Mouse (Mus musculus) kidney, adult 18-20 months (tissue): ENCODE results near the gene Myo1b.
"Not testable (repeated sequence)": the region's sequence is repeated elsewhere in the genome, so short reads cannot be mapped to it uniquely, and the experiment has no call there.

Source experiments
- DNase-seq: peaks from one replicate; pipeline ENCODE4 v3.0.0; 2021

The Myo1b gene

DNA sequence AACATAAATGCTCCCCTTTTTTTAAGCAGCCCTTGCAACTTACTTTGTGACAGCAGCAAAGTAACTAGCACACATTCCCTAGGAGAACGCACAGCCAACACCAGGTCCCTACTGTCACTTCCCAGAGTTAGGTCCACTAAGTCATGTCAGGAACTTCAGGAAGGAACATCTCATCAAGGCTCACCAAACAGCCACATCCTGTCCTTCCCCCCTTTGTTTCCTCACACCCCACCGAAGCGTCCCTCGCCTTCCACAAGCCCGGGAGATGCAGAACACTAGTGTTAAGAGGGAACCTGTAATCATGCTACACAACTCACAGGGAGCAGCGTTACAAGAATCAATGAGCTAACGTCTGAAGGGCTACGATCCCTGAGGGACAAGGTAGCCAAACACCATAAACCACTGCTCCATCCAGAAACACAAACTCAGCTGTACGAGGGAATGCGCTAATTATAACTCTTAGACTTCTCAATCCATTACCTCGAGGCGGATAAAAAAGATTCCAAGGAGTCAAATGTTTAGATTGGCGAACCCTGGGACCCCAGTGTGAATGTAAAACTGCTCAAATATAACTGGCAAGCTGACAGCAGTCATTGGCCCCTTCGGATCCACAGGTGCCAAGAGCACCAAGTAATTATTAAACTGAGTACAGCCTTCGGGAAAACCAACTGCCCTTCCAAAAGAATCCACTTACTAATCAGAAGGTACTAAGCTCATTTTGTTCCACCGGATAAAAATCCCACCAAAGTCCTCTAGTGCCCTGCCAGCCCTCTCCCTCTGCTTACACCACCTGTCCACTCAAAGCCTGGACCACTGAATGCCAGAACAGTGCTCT is 22.1 kb downstream of the Myo1b start:
- DNase-seq = peak; percentile 24

DNA sequence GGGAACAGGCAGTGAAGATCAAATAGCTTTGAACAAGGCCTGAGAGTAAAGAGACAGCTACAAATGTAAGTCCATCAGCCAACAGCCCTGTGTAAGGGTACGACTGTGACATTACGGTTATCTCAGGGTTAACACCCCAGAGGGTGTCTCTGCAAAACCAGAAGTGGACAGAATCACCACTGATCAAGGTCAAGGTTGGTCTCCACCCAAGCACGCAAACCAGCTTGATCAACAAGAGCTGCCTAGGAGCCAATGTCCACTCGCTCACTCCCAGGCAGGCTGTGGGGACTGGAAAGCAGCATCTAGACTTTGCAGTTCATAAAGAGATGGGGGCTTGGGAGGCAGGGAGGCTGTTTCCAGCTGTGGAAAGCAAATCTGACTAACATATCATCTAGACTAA is 23.9 kb downstream of the Myo1b start:
- no peak for DNase-seq

DNA sequence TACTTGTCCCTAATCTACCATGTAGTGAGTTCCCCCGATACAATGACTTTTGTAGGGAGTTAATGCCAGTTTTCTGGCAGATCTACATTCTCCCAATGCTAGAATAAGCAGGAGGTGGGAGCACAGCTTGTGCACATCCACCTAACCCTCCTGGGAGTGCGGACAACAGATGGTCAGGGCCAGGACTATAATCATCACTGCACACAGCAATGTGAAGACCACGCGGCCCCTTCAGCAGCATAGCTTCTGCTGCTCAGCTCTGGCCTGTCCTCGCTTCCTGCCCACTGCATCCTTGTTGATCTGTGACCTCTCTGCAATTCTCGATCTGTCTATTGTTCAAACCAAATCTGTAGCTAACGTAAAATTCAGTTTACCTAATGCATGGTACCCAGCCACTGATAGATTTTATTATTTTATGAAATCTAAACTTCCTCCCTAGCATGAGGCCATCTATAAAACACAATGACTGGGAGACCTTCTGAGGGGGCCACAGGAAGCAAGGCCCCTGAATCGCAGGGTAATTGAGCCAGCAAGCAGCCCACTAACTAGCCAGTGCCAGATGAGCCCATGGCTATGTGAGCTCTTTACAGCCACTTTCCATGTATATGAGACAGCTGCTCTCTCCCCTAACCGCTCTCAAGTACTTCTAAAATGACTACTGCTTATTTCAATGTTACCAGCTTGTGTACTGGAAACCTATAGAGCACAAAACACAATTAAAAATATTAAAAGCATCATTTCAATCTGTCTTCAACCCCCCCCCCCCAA is 27.6 kb downstream of the Myo1b start:
- no peak for DNase-seq

DNA sequence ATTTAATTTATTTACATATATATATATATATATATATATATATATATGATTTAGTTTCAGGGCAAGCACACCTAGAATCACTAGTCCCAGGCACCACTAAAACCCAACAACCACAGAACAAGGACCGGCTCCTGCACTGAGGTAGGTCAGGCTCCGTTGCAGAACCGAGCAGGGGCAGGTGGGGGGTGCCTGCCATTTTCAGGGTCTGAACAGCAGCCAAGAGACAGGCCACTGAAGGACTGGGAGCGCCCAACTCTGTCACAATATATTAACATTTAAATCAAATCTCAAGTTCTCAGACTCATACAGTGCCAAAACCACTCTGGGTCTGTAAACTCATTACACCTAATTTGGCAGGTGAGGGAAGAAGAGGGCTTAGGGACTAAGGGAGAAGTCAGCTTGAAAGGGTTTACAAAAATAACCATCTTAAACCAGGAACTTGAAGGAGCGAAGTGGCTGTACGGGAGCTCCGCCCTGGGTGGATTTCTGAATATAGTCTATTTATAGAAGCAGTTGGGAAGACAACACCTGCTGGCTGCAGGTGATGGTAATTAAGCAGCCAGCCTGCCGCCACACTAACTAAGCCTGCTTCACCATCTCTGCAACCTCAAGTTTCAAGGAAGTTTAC is 30.4 kb downstream of the Myo1b start:
- DNase-seq = no peak

DNA sequence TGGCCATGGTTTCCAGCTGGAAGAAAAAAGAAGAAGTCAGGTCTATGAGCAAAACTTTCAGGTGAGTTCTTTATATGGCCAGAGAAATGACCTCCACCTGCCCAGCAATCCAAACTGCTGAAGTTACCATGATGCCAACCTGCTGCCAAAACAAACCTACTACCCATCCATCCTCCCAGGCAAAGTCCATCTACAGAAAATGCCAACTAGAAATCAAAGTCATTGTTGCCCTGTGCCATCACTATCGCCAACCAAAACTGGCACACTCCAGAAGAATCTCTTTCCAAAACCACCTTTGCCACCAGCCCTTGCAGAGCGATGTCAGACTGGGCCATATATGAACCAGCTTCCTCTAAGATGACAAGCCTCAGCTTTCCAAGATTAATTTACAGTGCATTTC is 32.7 kb downstream of the Myo1b start:
- DNase-seq = no peak

DNA sequence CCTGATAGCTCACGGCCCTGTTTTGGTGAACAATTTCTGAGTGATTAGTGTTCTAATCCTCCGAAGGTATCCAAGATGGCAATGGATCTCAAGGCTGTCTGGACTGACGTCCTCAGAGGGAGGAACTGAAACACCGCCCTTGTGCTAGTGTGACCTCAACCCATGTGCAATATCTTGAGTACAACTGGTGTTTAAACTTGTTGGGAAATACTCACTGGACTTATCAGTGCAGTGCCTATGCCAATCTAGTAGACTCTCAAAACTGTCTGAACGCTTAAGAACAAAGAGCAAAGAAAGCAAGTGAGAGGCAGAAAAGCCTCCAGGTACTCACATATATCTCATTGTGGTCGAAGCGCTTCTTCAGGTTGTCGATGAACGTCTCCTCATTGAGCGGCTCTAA is 33.1 kb downstream of the Myo1b start:
- no peak for DNase-seq

DNA sequence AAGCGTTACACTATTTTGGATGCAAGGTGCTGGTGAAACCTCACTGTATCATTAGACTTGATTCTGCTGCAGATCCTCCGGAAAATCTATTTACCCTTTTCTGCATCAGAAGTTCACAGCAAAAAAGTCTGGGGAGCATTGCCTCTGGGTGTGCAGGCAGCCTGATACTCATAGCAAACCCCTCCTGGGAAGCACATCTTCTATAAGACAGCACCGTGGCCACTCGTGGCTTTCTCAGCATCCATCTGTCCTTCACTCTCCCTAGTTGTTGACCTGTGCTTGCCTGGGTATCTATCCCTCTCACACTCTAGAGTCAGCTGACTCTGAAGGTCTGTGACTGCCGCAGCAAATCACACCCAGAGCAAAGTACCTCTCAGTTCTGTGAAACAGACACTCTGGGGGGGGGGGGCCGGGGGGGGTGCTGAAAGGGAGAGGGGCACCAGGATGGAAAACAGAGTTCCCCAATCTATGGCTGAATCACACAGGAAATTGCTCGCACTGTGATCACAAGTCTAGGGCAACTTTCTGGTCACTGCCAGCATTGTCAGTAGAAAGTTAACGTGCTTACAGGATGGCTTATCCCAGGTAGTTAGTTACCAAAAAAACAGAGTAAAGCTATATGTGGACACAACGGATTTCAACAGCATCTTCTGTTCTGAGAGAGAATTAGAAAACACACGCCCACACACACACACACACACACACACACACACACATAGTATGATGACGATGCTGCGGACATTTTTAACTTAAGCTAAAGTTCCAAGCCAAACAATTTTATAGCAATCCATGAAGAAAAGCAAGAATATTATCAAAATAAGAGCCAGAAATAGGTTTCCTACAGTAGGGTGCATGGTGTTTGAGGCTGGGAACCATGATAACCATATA is 35.7 kb downstream of the Myo1b start:
- DNase-seq = no peak

DNA sequence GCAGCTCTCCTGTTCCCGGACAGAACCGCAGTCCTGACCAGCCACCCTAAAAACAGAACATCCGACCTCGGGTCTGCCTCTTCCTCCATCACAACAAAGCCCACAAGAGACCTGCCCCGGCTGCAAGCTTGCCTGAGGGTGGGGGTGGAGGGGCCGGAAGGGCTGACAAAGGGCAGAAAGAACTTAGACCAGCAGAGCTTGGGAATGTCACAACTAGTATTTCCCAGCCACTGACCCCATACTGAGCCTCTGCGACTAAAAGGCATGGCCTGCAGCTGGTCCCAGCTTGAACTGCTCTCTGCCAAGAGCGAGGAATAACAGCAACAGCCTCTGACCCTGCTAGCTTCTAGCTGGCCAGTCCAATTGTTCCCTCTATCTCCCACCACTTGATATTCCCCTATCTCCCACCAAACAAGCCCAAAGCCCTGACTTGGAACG is 36.5 kb downstream of the Myo1b start:
- DNase-seq = peak; percentile 23

DNA sequence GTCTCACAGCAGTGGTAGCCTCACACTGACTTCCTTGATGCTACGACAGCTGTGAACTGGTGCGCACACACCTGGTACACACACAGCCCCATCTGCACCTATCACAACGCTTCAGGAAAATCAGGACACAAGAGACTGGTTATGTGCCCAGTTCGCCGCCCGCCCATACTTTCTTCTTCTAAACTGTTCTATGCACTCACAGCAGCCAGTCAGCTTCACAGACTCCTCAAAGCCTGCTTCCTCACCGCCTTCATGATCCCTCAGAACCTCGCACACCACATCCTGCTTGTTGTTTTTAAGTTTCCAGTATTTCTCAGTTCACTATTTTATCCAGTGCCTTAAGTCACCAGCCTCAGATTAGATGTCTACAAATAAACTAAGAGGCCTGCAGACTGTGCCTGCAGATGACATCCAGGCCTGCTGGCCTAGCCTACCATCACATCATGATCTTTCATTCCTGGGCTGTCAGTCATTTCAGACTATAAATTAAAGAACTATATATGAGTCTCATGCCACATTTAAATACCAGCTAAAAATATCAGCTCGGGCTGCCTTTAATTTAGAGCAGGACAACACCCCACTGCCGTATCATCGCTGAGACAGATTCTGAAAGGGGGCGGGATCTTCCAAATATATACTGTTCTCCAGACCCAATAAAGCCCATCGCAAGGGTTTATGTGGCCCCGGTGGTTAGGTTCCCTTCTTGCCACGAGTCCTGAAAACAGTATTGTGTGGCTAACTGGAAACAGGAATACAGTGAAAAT is 40.2 kb downstream of the Myo1b start:
- DNase-seq = no peak

DNA sequence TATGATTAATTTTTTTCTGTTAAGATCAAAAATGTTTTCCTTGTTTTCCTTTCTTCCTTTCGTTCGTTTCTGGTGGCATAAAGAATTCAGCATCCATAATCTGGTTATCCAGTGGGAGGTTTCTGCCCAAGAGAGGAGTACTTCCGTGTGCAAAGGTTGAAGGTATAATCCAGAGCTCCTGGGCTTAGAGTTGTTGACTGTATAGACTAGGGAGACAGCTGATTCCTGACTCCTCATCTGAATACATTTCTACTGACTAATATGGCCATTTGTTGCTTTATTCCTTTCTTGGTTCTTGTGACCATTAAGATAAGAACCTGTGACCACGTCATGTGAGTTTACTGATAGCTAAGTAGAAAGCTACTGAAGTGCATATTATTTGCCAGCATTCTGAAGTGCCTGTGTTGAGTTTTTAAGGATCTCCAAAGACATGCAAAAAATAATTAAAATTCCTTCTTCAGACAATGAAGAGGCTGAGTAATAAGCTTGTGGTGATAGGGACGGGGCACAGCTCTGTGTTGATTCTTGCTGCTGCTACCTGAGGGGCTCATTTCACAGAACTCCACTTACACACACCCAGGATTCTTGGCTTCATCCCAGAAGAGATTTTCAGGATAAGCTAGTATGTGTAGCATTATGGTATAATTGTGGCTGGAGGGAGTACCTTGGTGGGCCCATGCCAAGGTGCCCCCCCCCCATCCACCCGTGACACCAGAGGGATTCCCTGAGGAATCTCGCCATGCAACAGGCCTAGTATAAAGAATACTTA is 43.2 kb downstream of the Myo1b start:
- no peak for DNase-seq

DNA sequence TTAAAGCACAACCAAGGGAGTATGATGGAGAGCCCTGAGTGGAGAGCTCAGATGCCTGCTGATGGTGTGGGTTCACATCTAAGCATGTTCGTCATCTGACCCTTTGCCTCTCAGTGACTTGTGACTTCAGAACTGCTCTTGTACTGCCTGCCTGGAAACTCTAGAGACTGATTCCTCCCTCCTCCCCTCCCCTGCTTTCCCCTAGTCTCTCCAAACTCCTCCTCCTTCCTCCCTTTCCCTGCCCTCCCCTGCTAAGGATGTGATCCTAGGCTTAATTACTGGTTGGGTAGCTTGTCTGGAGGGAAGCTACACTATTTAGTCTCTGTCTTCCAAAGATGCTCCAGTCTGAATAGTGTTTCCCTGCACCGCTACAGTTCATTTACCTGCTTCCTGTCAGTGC is 44.6 kb downstream of the Myo1b start:
- DNase-seq = not testable (repeated sequence)

DNA sequence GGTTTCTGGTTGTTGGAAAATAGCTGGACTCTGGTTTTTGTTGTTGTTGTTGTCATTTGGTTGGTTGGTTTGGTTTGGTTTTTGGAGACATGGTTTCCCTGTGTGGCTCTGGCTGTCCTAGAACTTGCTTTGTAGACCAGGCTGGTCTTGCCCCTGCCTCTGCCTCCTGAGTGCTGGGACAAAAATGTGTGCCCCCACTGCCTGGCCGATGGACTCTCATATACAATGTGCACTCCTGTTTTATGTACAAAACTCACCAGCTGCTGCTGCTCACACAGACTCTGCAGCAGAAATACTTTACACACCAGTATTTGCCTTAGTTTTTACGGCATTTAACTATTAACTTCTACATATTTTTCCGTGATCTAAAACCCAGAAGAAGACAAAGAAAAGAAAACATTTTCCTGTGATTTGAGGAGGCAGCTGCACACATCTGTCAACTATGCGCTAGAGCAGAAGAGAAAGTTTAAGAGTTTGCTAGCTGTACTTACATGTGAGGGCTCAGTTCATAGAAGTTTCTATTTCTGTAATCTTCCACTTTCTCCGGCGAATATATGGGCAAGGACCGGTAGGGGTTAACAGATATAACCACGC is 52.9 kb downstream of the Myo1b start:
- no peak for DNase-seq

DNA sequence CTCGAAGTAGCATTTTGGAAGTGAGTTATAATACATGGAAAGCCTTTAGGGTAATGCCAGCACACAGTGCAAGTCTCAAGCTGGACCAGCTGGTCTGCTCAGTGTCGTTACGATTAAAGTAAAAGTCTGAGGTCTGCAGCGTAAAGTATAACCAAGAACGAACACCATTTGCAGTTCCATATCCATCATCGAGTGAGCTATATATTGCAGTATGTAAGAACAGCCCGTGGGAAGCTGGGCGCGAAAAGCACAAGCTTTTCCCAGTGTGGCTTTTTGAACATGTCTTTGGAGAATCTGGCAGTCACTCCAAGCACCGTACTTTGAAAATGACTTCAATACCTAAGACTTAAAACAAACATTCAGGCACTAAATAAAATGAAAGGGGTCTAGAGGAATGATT is 55.0 kb downstream of the Myo1b start:
- DNase-seq = no peak

DNA sequence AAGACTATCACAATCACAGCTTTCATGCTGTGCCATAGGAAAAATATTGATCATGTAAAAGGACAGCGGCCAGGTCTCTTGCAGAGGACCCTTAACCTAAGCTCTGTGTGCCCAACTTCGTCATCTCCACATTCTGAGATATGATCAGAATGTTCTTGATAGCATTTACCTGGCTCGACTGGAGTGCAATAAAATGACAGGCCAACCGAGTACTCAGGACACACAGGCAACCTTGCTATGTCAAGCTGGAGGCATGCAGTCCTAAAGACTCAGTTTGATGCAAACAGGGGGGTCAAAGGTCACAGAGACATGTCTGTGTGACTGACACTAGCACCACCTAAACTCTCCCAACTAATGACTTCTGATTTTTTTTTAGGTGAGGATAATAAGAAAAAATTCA is 58.9 kb downstream of the Myo1b start:
- no peak for DNase-seq

DNA sequence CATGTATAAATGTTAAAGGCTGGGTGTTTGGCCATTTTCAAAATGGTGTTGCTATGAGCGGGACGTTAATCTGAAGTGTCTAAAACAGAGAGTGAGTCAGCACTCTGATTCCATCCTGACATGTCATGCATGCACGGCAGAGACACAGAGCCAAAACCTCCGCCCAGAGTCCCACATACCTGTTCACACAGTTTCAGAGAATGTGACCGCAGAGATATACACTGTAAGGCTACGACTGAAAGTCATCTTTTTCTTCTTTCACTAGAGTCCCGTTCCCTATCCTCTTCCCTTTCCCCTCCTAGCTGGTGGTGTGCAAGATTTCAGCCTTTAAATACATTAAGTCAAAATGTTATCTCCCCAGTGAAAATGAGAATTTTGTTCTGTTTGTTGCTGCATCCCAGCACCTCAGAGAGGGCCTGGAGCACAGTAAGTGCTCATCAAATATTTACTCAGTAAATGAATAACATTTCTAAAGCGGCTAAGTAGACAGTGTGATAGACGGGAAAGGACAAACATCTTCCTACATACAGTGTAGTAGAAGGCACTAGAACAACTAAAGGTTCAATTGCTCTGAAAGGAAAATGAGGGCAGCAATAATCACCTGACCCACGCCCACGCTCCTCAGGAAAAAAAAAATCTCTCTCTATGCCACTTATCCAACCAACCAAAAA is 59.5 kb downstream of the Myo1b start:
- no peak for DNase-seq

DNA sequence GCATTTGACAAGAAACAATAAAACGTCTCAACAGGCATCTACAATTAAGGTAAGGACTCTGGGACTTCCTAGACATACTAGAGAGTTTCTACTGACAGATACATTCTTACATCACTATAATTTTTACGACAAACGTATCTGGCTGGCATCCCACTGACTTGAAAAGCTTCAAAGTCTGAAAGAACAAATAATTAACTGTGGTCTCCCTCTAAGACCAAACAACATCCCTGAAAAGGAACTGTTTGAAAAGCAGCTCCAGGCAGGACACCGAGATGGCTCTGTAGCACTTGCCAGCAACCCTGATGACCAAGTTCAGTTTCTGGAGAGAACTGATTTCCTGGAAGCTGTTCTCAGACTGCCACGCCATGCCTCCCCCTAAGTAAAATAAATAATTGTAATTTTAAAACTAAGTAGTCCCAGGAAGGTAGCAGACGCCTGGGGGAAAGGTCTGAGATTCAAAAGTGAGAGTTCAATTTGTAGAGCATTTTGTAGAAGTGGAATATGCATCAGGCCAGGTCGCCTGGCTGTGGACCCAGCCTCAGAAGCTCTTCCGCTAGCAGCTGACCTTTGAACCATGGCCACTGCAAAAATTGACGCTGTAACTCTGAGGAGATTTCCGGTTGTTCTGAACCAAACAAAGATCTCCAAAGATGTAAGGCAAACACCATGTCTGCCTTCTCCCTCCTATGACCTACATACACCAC is 60.2 kb downstream of the Myo1b start:
- peak; percentile 23 for DNase-seq

DNA sequence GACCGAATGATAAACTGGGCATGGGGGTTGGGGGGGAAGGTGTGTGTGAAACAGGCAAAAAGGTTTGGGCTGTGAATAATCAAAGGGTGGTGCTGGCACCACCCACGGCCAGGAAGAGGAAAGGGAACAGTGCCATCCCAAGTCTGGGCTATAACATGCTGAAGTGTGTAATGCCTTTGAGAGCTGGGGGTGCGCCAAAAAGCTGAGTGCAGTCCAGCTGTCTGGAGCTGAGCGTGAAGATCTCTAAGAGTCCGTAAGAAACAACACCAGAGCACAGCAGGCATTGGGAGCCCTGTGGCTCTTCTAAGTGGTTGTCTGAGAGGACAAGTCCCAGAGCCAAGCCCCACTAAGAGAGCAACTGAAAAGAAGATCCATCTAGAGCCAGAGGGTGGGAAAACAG is 63.6 kb downstream of the Myo1b start:
- DNase-seq = no peak

DNA sequence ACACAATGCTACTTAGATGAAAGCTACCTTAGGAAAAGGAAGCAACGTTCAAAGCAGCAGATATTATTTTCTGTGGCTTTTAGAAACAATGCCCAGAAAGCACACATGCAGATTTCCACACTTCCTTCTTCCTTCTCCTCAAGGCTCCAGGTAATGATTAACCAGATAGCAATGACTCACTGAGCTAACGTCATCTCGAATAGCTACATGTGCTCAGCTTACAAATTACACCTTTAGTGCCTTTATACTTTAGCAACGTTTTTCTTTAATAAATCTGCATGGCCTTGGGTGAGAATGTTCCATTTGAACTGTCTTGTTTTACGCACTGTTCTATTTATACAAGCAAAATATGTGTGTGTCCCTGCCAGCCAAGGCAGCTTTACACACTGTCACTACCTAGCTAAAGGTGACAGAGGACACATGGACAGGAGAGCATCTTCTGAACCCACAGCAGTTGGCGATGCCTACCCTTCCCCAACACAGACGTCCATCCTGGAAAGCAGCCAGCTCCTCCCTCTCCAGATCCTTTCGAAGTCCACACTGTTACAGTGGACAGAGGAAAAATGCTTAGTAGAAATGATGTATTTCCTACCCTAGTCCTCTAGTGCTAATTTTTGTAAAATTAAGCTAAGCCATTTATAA is 66.2 kb downstream of the Myo1b start:
- DNase-seq = no peak
